Mouse (Mus musculus): ENCODE results near the gene Tcf3. TPM values are rescaled to one million over a fixed set of nuclear protein-coding genes. Genes with fewer than 3 reads are reported as not detected.
A peak's percentile ranks its signal among the peaks of the same experiment; 100 is the strongest.

The Tcf3 gene
- polyA plus RNA-seq, 1 experiment from 2014 or later: 85.8 TPM

DNA sequence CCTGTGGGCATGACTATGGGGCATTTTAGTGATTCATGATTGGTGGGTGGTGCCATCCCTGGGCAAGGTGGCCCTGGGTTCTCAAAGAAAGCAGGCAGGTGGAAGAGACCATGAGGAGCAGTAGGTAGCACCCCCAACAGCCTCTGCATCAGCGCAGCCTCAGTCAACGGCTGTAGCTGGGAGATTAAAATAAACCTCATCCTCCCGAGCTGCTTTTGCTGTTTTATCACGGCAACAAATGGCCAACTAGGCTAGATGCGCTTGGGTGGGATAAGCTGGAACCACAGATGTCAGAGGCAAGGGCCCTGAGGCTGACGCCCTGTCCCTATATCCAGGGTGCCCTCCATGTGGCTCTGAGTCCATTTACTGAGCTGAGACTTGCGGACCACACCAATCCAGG, 48.7 kb downstream of the Tcf3 start:
- Histone ChIP-seq H3K4me1 (replicated peaks) (peaks cover 38% of the 10 kb centered on the region), H3K27ac (ENCODE audit: poor library complexity, severe bottlenecking) (no peak overlapping the region), H3K4me3 (peak overlapping the region; percentile 94), H3K9ac (peak overlapping the region; percentile 98), H3K9me3 (replicated peaks) (no peaks in the 10 kb centered on the region), H3K36me3 (peaks cover 47% of the 10 kb centered on the region), H3K4me2 (peak overlapping the region; percentile 95), H3K27me3 (replicated peaks) (no peaks in the 10 kb centered on the region)
- WGBS: 64% methylated on average over 7 of the region's 7 CpGs
- ATAC-seq (ENCODE audit: insufficient number of reproducible peaks, low FRiP score): no peak

GRCm38 (mm10) chr10:80384115-80384639, 49.3 kb downstream of the Tcf3 start:
- H3K4me1 ChIP-seq (replicated peaks): peaks cover 38% of the 10 kb centered on the region
- peak overlapping the region; percentile 95 for H3K4me2 ChIP-seq
- no peak for ATAC-seq (ENCODE audit: insufficient number of reproducible peaks, low FRiP score)
- 0 out of 2 replicates have a peak overlapping the region, but pooled peaks have one; percentile 94 for H3K4me3 ChIP-seq
- H3K27me3 ChIP-seq (replicated peaks): no peaks in the 10 kb centered on the region
- no peak overlapping the region for H3K27ac ChIP-seq (ENCODE audit: poor library complexity, severe bottlenecking)
- peaks cover 49% of the 10 kb centered on the region for H3K36me3 ChIP-seq
- WGBS: 89% methylated on average over 4 of the region's 4 CpGs
- H3K9ac ChIP-seq: peak overlapping the region; percentile 98; the same call in 1 of the 2 replicates
- no peaks in the 10 kb centered on the region for H3K9me3 ChIP-seq (replicated peaks)

DNA sequence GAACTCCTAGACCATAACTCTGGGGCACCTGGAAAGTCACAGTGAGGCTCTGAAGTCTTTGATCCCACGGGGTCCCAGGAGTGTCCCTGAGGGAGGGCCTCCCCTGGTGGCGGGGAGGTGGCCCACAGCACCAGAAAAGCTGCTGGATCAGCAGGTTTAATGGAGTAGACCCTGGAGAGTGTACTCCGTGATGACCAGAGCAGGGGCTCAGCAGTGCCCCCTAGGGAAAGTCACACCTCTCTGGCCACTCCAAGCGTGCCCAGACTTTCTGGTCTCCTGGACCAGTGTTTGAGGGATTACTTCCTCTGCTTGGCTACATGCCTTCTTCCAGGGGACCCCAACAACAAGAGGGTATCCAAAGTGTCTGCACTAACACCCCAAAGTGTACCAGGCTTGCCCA, 50.0 kb downstream of the Tcf3 start:
- no peak overlapping the region for H3K4me3 ChIP-seq
- no peak overlapping the region for H3K4me2 ChIP-seq
- no peak overlapping the region; the same call in 1 of the 2 replicates for H3K9ac ChIP-seq
- H3K27me3 ChIP-seq (replicated peaks): no peaks in the 10 kb centered on the region
- no peak for ATAC-seq (ENCODE audit: insufficient number of reproducible peaks, low FRiP score)
- H3K4me1 ChIP-seq (replicated peaks): peaks cover 35% of the 10 kb centered on the region
- no peak overlapping the region for H3K27ac ChIP-seq (ENCODE audit: poor library complexity, severe bottlenecking)
- WGBS: 67% methylated on average over 4 of the region's 4 CpGs
- peaks cover 49% of the 10 kb centered on the region for H3K36me3 ChIP-seq
- no peaks in the 10 kb centered on the region for H3K9me3 ChIP-seq (replicated peaks)

DNA sequence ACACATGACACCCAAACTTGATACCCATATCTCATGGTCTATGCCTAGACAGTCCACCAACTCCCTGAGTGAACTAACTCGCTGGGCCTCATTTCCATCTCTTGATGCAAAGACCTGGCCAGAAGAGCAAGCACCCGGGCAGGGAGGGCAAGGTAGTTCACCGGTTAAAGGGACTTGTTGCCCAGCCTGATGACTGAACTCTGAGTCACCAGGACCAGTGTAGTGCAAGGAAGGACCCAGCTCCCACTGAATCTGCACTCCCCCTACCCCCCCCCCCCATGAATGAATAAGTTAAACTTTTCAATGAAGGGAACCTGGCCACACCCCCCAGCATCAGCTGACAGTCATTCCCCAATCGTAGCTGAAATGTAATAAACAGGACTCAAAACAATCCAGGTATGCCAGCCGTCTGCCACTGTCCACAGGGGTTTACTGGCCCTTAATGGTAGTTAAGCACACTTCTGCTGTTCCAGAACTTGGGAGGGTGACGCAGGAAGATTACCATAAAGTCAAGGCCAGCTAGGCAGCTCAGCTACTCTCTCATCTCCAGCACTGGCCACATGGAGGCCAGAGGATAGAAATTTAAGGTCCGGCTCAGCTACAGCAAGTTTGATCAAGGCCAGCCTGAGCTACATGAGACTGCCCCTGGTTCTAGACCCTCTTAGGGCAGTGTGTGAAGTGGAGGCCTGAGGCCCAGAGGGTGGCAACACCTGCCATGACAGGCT, 50.6 kb downstream of the Tcf3 start:
- WGBS: 88% methylated on average over 7 of the region's 7 CpGs
- no peaks in the 10 kb centered on the region for H3K27me3 ChIP-seq (replicated peaks)

GRCm38 (mm10) chr10:80377716-80378115, 55.7 kb downstream of the Tcf3 start:
- ATAC-seq (ENCODE audit: insufficient number of reproducible peaks, low FRiP score): no peak
- no peak overlapping the region for H3K9ac ChIP-seq
- WGBS: 39% methylated on average over 10 of the region's 10 CpGs
- peaks cover 8% of the 10 kb centered on the region for H3K27me3 ChIP-seq (replicated peaks)
- no peak overlapping the region for H3K4me2 ChIP-seq
- no peak overlapping the region for H3K4me3 ChIP-seq
- peaks cover 30% of the 10 kb centered on the region for H3K36me3 ChIP-seq
- no peak overlapping the region for H3K27ac ChIP-seq (ENCODE audit: poor library complexity, severe bottlenecking)
- H3K4me1 ChIP-seq (replicated peaks): no peaks in the 10 kb centered on the region
- H3K9me3 ChIP-seq (replicated peaks): no peaks in the 10 kb centered on the region

More for the DNA sequence above, 50.6 kb downstream of the Tcf3 start:
- Histone ChIP-seq H3K9ac (no peak overlapping the region), H3K4me1 (replicated peaks) (peaks cover 30% of the 10 kb centered on the region), H3K4me2 (no peak overlapping the region), H3K9me3 (replicated peaks) (no peaks in the 10 kb centered on the region), H3K27ac (ENCODE audit: poor library complexity, severe bottlenecking) (no peak overlapping the region), H3K4me3 (no peak overlapping the region), H3K36me3 (peaks cover 49% of the 10 kb centered on the region)
- no peak for ATAC-seq (ENCODE audit: insufficient number of reproducible peaks, low FRiP score)

- Histone ChIP-seq H3K27me3 (replicated peaks) (peaks cover 12% of the 10 kb centered on the region), H3K4me3 (no peak overlapping the region), H3K9me3 (replicated peaks) (no peaks in the 10 kb centered on the region), H3K9ac (no peak overlapping the region), H3K36me3 (peaks cover 14% of the 10 kb centered on the region), H3K27ac (ENCODE audit: poor library complexity, severe bottlenecking) (no peak overlapping the region), H3K4me2 (no peak overlapping the region), H3K4me1 (replicated peaks) (peaks cover 3% of the 10 kb centered on the region; the same call in 1 of the 2 replicates)
- ATAC-seq (ENCODE audit: insufficient number of reproducible peaks, low FRiP score): no peak
- WGBS: 2% methylated on average over 7 of the region's 7 CpGs
Observed at GRCm38 (mm10) chr10:80376160-80376559, 57.3 kb downstream of the Tcf3 start.

GRCm38 (mm10) chr10:80374063-80374462, 59.4 kb downstream of the Tcf3 start:
- 14% methylated on average over 6 of the region's 6 CpGs for WGBS
- Histone ChIP-seq H3K9ac (no peak overlapping the region), H3K27ac (ENCODE audit: poor library complexity, severe bottlenecking) (no peak overlapping the region), H3K4me3 (no peak overlapping the region), H3K27me3 (replicated peaks) (peaks cover 20% of the 10 kb centered on the region), H3K36me3 (no peaks in the 10 kb centered on the region), H3K4me2 (no peak overlapping the region), H3K4me1 (replicated peaks) (peaks cover 3% of the 10 kb centered on the region; the same call in 1 of the 2 replicates), H3K9me3 (replicated peaks) (no peaks in the 10 kb centered on the region)
- no peak for ATAC-seq (ENCODE audit: insufficient number of reproducible peaks, low FRiP score)

GRCm38 (mm10) chr10:80372706-80373105, 60.7 kb downstream of the Tcf3 start:
- Histone ChIP-seq H3K4me3 (no peak overlapping the region), H3K4me2 (no peak overlapping the region), H3K4me1 (replicated peaks) (peaks cover 3% of the 10 kb centered on the region; the same call in 1 of the 2 replicates), H3K9ac (peak overlapping the region; percentile 25; the same call in 1 of the 2 replicates), H3K36me3 (no peaks in the 10 kb centered on the region), H3K27me3 (replicated peaks) (peaks cover 31% of the 10 kb centered on the region), H3K9me3 (replicated peaks) (peaks cover 5% of the 10 kb centered on the region), H3K27ac (ENCODE audit: poor library complexity, severe bottlenecking) (no peak overlapping the region)
- ATAC-seq (ENCODE audit: insufficient number of reproducible peaks, low FRiP score): no peak
- WGBS: 83% methylated on average over 6 of the region's 6 CpGs

- ATAC-seq (ENCODE audit: insufficient number of reproducible peaks, low FRiP score): no peak
Observed at GRCm38 (mm10) chr10:80371983-80372382, 61.5 kb downstream of the Tcf3 start.

GRCm38 (mm10) chr10:80371411-80371966, 62.0 kb downstream of the Tcf3 start:
- WGBS: 7% methylated on average over 12 of the region's 12 CpGs
- peak overlapping the region; percentile 16; the same call in 1 of the 2 replicates for H3K9ac ChIP-seq
- peaks cover 43% of the 10 kb centered on the region for H3K27me3 ChIP-seq (replicated peaks)
- H3K4me1 ChIP-seq (replicated peaks): peaks cover 3% of the 10 kb centered on the region; the same call in 1 of the 2 replicates
- H3K4me3 ChIP-seq: peak overlapping the region; percentile 29
- 0 out of 2 replicates have a peak, but pooled peaks have one; percentile 28 for ATAC-seq (ENCODE audit: insufficient number of reproducible peaks, low FRiP score)
- H3K4me2 ChIP-seq: peak overlapping the region; percentile 39
- H3K27ac ChIP-seq (ENCODE audit: poor library complexity, severe bottlenecking): no peak overlapping the region
- no peaks in the 10 kb centered on the region for H3K36me3 ChIP-seq
- H3K9me3 ChIP-seq (replicated peaks): peaks cover 5% of the 10 kb centered on the region

More at GRCm38 (mm10) chr10:80371983-80372382, 61.5 kb downstream of the Tcf3 start:
- Histone ChIP-seq H3K9me3 (replicated peaks) (peaks cover 5% of the 10 kb centered on the region), H3K4me3 (0 out of 2 replicates have a peak overlapping the region, but pooled peaks have one; percentile 29), H3K9ac (no peak overlapping the region), H3K36me3 (no peaks in the 10 kb centered on the region), H3K4me1 (replicated peaks) (peaks cover 3% of the 10 kb centered on the region; the same call in 1 of the 2 replicates), H3K27me3 (replicated peaks) (peaks cover 38% of the 10 kb centered on the region), H3K4me2 (peak overlapping the region; percentile 39), H3K27ac (ENCODE audit: poor library complexity, severe bottlenecking) (no peak overlapping the region)
- 64% methylated on average over 9 of the region's 9 CpGs for WGBS

All from heart, embryonic 12.5 days (tissue).